7 mouse cellular contexts compared by ENCODE assay signal in genomic region chr7:30551445-30552101, GRCm38 (mm10). TPM values are rescaled to one million over a fixed set of nuclear protein-coding genes. Genes with fewer than 3 reads are reported as not detected.
DNase-seq lines count a peak whose midpoint lies in the region; ATAC-seq lines count a peak whose summit lies in the region.

No protein-coding gene starts in this region.

- H3K9me3 ChIP-seq in neural tube, embryonic 11.5 days (ENCODE audit: control insufficient read depth, low read length), result no peaks in the 10 kb centered on the region

- ATAC-seq in neural tube, embryonic 11.5 days (ENCODE audit: insufficient read depth, low FRiP score, low TSS enrichment), result peak; percentile 71
- peak; percentile 58 to 61 for ATAC-seq in hematopoietic stem cell, adult 5-6 weeks (replicated peaks in 1 of 2; ENCODE audit: insufficient read depth in 1 of 2, low FRiP score in 2 of 2, low TSS enrichment in 1 of 2, low read depth in 1 of 2, poor library complexity in 2 of 2, severe bottlenecking in 2 of 2)

- DNase-seq in neural tube, embryonic 11.5 days (ENCODE audit: low spot score), result no peak
- no peak for DNase-seq in neural tube, embryonic 10.5 days (ENCODE audit: extremely low spot score, low spot score)
- DNase-seq in embryo, embryonic 11.5 days (ENCODE audit: low read depth, low spot score), result peak; percentile 31
- DNase-seq in lung, postnatal 25 days (ENCODE audit: low spot score), result peak; percentile 79
- DNase-seq in layer of hippocampus, adult 11-12 months (ENCODE audit: low spot score), result no peak
- DNase-seq in layer of hippocampus, adult 18-20 months (ENCODE audit: low spot score in 2 of 2), result no peak

- peak overlapping the region; percentile 56 for H3K9ac ChIP-seq in neural tube, embryonic 11.5 days (ENCODE audit: low read length)

- WGBS in neural tube, embryonic 11.5 days, result 3% methylated on average over 10 of the region's 10 CpGs

- peaks cover 10% of the 10 kb centered on the region for H3K36me3 ChIP-seq in neural tube, embryonic 11.5 days (ENCODE audit: control insufficient read depth, insufficient read depth, low read length)

- peak overlapping the region; percentile 93 for H3K4me2 ChIP-seq in neural tube, embryonic 11.5 days (ENCODE audit: low read depth)

- no peaks in the 10 kb centered on the region for H3K27me3 ChIP-seq in neural tube, embryonic 11.5 days (ENCODE audit: control insufficient read depth, insufficient read depth, low read length)

- peak overlapping the region; percentile 45 for H3K4me3 ChIP-seq in neural tube, embryonic 11.5 days (ENCODE audit: low read depth, low read length)

- H3K4me1 ChIP-seq in neural tube, embryonic 11.5 days (ENCODE audit: control insufficient read depth, insufficient read depth, low read length), result peaks cover 13% of the 10 kb centered on the region

- peak overlapping the region; percentile 75 for H3K27ac ChIP-seq in neural tube, embryonic 11.5 days (ENCODE audit: low read depth, low read length)

RNA-seq across cellular contexts. Expression of gene Hspb6, which starts 0.4 kb away (rescaled TPM):
- polyA plus RNA-seq in neural tube, embryonic 11.5 days (2014; fragmentation: Nextera tagmentation; extraction: Ambion mirVana), result 3.7 and 4.4 TPM in 2 replicates
- 1.6 and 2.7 TPM in 2 replicates for total RNA-seq in hematopoietic stem cell, adult 5-6 weeks (2017)
- 1 to 10 TPM; 2.6 to 2.9 TPM for total RNA-seq in layer of hippocampus, adult 18-20 months (2021)

RNA-seq across cellular contexts. Expression of gene Proser3, which starts 0.5 kb away (rescaled TPM):
- polyA plus RNA-seq in neural tube, embryonic 11.5 days (2014; fragmentation: Nextera tagmentation; extraction: Ambion mirVana), result 8.6 and 12.1 TPM in 2 replicates
- total RNA-seq in hematopoietic stem cell, adult 5-6 weeks (2017), result 14.4 and 17.1 TPM in 2 replicates
- total RNA-seq in layer of hippocampus, adult 18-20 months (2021), result 1 to 10 TPM; 4.4 to 5.2 TPM

RNA-seq across cellular contexts. Expression of gene Lin37, which starts 8.1 kb away (rescaled TPM):
- polyA plus RNA-seq in neural tube, embryonic 11.5 days (2014; fragmentation: Nextera tagmentation; extraction: Ambion mirVana), result 46.2 and 47.0 TPM in 2 replicates
- total RNA-seq in hematopoietic stem cell, adult 5-6 weeks (2017), result 19.6 and 39.0 TPM in 2 replicates
- 10 to 100 TPM; 40.8 to 43.2 TPM for total RNA-seq in layer of hippocampus, adult 18-20 months (2021)

RNA-seq across cellular contexts. Expression of gene U2af1l4, which starts 11.5 kb away (rescaled TPM):
- 90.6 and 95.5 TPM in 2 replicates for polyA plus RNA-seq in neural tube, embryonic 11.5 days (2014; fragmentation: Nextera tagmentation; extraction: Ambion mirVana)
- 79.4 and 148 TPM in 2 replicates for total RNA-seq in hematopoietic stem cell, adult 5-6 weeks (2017)
- total RNA-seq in layer of hippocampus, adult 18-20 months (2021), result 10 to 100 TPM; 74.6 to 75.2 TPM

RNA-seq across cellular contexts. Expression of gene Gm49396, which starts 11.6 kb away (rescaled TPM):
- polyA plus RNA-seq in neural tube, embryonic 11.5 days (2014; fragmentation: Nextera tagmentation; extraction: Ambion mirVana), result 7.3 and 7.6 TPM in 2 replicates
- 5.0 and 9.4 TPM in 2 replicates for total RNA-seq in hematopoietic stem cell, adult 5-6 weeks (2017)
- total RNA-seq in layer of hippocampus, adult 18-20 months (2021), result 1 to 10 TPM; 9.1 to 9.2 TPM

Comparison
In these comparisons a context has a peak if more than half of its experiments do, and no peak if none do; other contexts are left out.
1. DNase-seq: peak in embryo, embryonic 11.5 days (single experiment) and lung, postnatal 25 days (single experiment); none in neural tube, embryonic 11.5 days (single experiment), neural tube, embryonic 10.5 days (single experiment), layer of hippocampus, adult 11-12 months (single experiment) and layer of hippocampus, adult 18-20 months (0 of 2).